Mouse (Mus musculus): ENCODE results near the gene Rflna.

GRCm38 (mm10) chr5:125015066-125015465 lies 12.0 kb downstream of the Rflna start:
- TF ChIP-seq CTCF (IDR thresholded peaks at IDR 0.05; ENCODE audit: control insufficient read depth, insufficient read depth, low read length) (no peak), POLR2A (IDR thresholded peaks at IDR 0.05; ENCODE audit: borderline replicate concordance, control insufficient read depth, low read depth, low read length) (no peak)

Data from bone marrow, adult 2 months (tissue).